Mouse (Mus musculus): ENCODE measurements around the gene Rhbdf1.

DNA sequence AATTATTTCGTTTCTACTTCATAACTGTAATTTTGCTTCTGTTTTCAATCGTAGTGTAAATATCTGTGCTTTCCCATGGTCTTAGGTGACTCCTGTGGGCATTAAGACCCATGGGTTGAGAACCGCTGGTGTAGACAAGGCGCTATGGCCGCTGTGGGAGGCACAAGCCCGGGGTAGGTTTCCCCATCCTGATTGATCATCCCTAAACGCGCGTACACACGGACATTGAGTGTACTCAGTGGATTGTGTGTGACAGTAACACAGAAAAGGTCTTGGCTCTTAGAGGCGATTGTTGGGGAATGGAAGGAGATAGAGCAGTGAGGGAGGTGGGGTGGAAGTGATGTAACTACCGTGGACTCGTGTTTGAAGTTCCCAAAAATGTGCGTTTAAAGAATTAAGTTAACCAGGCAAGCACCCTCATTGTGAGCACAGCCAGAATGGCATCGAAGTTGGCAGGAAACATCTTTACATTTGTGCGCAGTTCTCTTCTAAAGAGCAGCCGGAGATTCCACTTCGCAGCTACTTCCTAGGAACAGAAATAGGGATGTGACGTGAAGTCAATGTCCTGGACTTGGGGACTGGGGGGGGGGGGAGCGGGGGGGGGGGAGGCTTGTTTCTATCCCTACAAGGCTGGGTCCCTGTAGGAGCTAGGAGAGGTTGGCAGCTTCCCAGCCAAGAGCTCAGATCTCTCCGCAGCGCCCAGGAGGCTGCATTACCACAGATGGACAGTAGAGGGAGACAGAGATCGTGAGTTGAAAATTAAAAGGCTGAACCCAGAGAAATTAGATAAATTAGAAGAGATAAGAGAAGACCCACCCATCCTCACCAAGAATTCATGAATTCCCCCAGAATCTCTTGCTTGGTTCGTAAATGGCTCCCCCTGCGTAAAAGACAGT, 39.9 kb downstream of the Rhbdf1 start:
- TF ChIP-seq CTCF (IDR thresholded peaks at IDR 0.05 in 2 of 3, conservative IDR thresholded peaks at IDR 0.05 in 1 of 3; ENCODE audit: control insufficient read depth in 1 of 3, insufficient read depth in 1 of 3, low read depth in 2 of 3, low read length in 3 of 3, poor library complexity in 1 of 3, severe bottlenecking in 1 of 3) (peak in 2 of 3 experiments; percentile 89 to 93), TAL1 (IDR thresholded peaks at IDR 0.05; ENCODE audit: low read length) (no peak), POLR2A (IDR thresholded peaks at IDR 0.05; ENCODE audit: control insufficient read depth in 1 of 2, insufficient read depth in 1 of 2, low read depth in 1 of 2, low read length in 2 of 2, poor library complexity in 1 of 2) (no peak), EP300 (IDR thresholded peaks at IDR 0.05; ENCODE audit: low read depth in 1 of 2, low read length in 2 of 2) (0 out of 4 replicates have a peak, but pooled peaks of 1 of the 2 experiments have one; percentile 6)

Data from MEL (cell line).